In the genomic region with DNA sequence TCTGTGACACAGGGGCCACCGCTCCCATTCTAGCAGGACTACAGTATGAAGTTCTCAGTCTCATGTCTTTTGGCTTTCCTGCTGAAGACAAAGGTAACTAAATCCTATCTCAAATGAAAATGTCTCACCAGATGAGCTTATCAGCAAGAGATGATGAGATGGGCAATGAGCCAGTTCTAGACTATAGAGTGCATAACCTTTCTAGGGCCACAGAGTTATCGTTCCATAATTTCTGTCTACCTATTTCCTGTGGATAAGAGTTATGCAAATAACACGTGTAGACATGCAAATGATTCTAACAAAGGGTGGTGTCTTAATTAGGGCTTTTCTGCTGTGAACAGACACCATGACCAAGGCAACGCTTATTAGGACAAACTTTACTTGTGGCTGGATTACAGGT, we compare ENCODE assay signal across 20 mouse cellular contexts. TPM values are rescaled to one million over a fixed set of nuclear protein-coding genes. Genes with fewer than 3 reads are reported as not detected.
DNase-seq lines count a peak whose midpoint lies in the region; ATAC-seq lines count a peak whose summit lies in the region.
"Had no signal": no experiment of that assay in that cellular context is flagged by ENCODE, and none has a peak within 500 bp of the region (broad histone marks: within the 10 kb centered on the region; RNA-seq: fewer than 3 reads in every experiment).

No protein-coding gene starts in this region.

- peaks cover 83% of the 10 kb centered on the region for H3K4me1 ChIP-seq in erythroblast, embryonic 14.5 days (ENCODE audit: control insufficient read depth)

- ATAC-seq in erythroblast, adult 5-6 weeks (replicated peaks; ENCODE audit: low FRiP score, poor library complexity, severe bottlenecking): no peak
- peak; percentile 40; the same call in 1 of the 2 replicates for ATAC-seq in megakaryocyte-erythroid progenitor cell, adult 5-6 weeks (replicated peaks; ENCODE audit: low FRiP score, low TSS enrichment, poor library complexity, severe bottlenecking)
- no peak for ATAC-seq in megakaryocyte, adult 5-6 weeks (ENCODE audit: poor library complexity, severe bottlenecking)
- ATAC-seq: activated CD4-positive, CD25-positive, alpha-beta regulatory T cell, adult 4 months; forebrain, embryonic 13.5 days; forebrain, embryonic 15.5 days; forebrain, postnatal 0 days; Patski had no signal

- peaks cover 24% of the 10 kb centered on the region for H3K36me3 ChIP-seq in erythroblast, embryonic 14.5 days (ENCODE audit: control insufficient read depth)
- H3K36me3 ChIP-seq: embryonic facial prominence, embryonic 10.5 days; embryonic facial prominence, embryonic 12.5 days; forebrain, embryonic 15.5 days had no signal

- H3K9me3 ChIP-seq in erythroblast, embryonic 14.5 days (ENCODE audit: control insufficient read depth, low read length): no peaks in the 10 kb centered on the region
- H3K9me3 ChIP-seq: embryonic facial prominence, embryonic 10.5 days; embryonic facial prominence, embryonic 12.5 days; forebrain, embryonic 13.5 days; forebrain, embryonic 15.5 days had no signal

- no peak for DNase-seq in right cerebral cortex, postnatal 14 days
- DNase-seq: adrenal gland, adult 8-10 months; adrenal gland, postnatal 14 days; adrenal gland, postnatal 36 days; cerebellum, adult 11-12 months; cerebellum, adult 2 months; cerebellum, adult 9-10 months; cerebellum, postnatal 10 days; cerebellum, postnatal 25 days; forebrain, postnatal 0 days had no signal

- peak overlapping the region; percentile 3 for H3K4me3 ChIP-seq in erythroblast, embryonic 14.5 days (replicated peaks)
- H3K4me3 ChIP-seq: embryonic facial prominence, embryonic 10.5 days; embryonic facial prominence, embryonic 12.5 days; forebrain, embryonic 13.5 days; forebrain, embryonic 15.5 days had no signal

- H3K27me3 ChIP-seq in erythroblast, embryonic 14.5 days (ENCODE audit: control insufficient read depth): peaks cover 2% of the 10 kb centered on the region; the same call in 1 of the 2 replicates
- H3K27me3 ChIP-seq: embryonic facial prominence, embryonic 12.5 days; forebrain, embryonic 13.5 days; forebrain, embryonic 15.5 days; Patski had no signal

RNA-seq across cellular contexts. Expression of a gene that starts 5.5 kb away (rescaled TPM):
- 3.7 and 4.8 TPM in 2 replicates for polyA plus RNA-seq in erythroblast, embryonic 14.5 days (2012)
- total RNA-seq in erythroblast, adult 5-6 weeks (2015; ENCODE audit: low replicate concordance): 27.1 and 37.8 TPM in 2 replicates
- total RNA-seq in erythroblast, adult 5-6 weeks (2017; ENCODE audit: low replicate concordance): 26.2 and 29.1 TPM in 2 replicates
- not detected in 2 replicates for total RNA-seq in megakaryocyte-erythroid progenitor cell, adult 5-6 weeks (2014; fragmentation: Nextera tagmentation)
- 0.14 and 0.38 TPM in 2 replicates for total RNA-seq in megakaryocyte-erythroid progenitor cell, adult 5-6 weeks (2017)
- 37.6 and 39.2 TPM in 2 replicates for total RNA-seq in megakaryocyte, adult 5-6 weeks (2015)
- total RNA-seq in megakaryocyte, adult 5-6 weeks (2017): 28.7 and 33.0 TPM in 2 replicates

RNA-seq across cellular contexts. Expression of a gene that starts 34.8 kb away (rescaled TPM):
- polyA plus RNA-seq in erythroblast, embryonic 14.5 days (2012): 0.52 and 0.53 TPM in 2 replicates
- 13.2 and 15.0 TPM in 2 replicates for total RNA-seq in erythroblast, adult 5-6 weeks (2015; ENCODE audit: low replicate concordance)
- total RNA-seq in erythroblast, adult 5-6 weeks (2017; ENCODE audit: low replicate concordance): 15.6 and 29.0 TPM in 2 replicates
- total RNA-seq in megakaryocyte-erythroid progenitor cell, adult 5-6 weeks (2014; fragmentation: Nextera tagmentation): 19.7 and 28.0 TPM in 2 replicates
- total RNA-seq in megakaryocyte-erythroid progenitor cell, adult 5-6 weeks (2017): 68.8 and 85.7 TPM in 2 replicates
- 24.1 and 26.3 TPM in 2 replicates for total RNA-seq in megakaryocyte, adult 5-6 weeks (2015)
- total RNA-seq in megakaryocyte, adult 5-6 weeks (2017): 67.6 and 87.1 TPM in 2 replicates

Comparison
In these comparisons a context has a peak if more than half of its experiments do, and no peak if none do; other contexts are left out.
1. RNA of a gene that starts 5.5 kb away (total RNA-seq): 28.7 to 39.2 TPM in megakaryocyte, adult 5-6 weeks and 26.2 to 37.8 TPM in erythroblast, adult 5-6 weeks; 0.14 to 0.38 TPM in megakaryocyte-erythroid progenitor cell, adult 5-6 weeks; every median in the first group is over 10 times any median in the second.